Mouse (Mus musculus): ENCODE measurements at regions not wholly inside any gene's neighbourhood (a gene's known extent, or its start where the extent isn't known, plus 50 kb on each side); places are given as distances from the start of the nearest gene placed in this dataset.

- DNase-seq = peak; percentile 3 to 6
These were observed 454.3 kb upstream of the Sox11 start for GRCm38 (mm10) chr12:27796642-27797041.

DNA sequence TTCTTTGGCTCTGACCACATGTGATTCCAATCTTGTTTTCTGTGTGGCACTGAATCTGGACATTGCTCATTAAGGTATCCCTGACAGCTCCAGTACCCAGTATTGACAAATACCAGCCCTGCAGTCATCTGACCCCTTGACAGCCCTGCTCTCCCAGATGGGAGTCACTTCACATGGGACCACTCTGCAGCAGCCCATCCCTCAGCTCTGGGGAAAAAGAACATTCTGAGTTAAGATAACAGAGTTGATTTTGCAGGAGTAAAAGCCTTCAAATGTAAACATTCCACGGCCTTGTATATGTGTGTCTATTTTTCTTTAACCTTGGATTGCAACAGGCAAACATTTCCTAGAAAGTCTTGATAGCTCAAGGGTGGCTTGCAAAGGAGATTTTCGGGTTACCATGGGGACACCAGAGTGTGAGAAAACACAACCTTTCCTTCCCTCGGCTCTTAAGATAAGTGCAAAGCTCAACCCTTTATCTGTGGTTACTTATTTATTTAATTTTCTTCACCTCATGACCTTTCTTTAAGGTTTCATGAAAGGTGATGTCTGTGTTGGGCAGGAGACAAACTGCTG lies 444.4 kb upstream of the Sox11 start:
- DNase-seq = no peak

DNA sequence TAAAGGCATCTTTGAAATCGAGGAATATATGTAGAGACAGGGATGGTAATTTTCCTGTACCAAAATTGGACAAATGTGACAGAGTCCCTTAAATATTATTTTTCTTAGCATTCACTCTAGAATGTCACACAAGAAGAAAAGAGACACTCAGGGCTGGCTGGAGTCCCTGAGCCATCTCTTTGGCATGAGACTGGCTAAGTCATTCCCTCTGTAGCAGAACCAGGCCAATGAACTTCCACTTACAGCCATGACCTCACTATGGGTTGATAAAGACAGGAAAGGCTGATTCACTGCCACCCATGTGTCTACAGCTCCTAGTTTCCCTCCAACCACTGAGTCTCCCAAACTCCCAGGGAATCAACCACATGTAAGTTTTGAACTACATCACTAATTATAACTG lies 438.4 kb upstream of the Sox11 start:
- no peak for DNase-seq

DNA sequence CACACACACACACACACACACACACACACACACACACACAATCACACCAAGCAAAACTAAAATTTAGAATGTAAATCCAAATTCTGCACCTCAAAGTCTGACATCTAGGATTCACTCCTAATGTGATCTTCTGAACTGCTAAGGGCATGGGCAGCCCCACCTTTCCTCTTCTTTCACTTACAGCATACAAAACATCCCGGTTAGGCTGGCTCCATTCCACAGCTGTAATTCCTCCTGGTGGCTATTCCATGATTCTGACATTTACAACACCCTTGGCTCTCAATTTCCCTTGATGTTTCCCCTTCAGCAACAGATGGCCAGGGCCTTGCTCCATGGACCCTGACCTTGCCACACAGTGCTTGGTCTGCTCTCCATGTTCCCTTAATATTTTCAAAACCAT lies 423.6 kb upstream of the Sox11 start:
- no peak for DNase-seq

DNA sequence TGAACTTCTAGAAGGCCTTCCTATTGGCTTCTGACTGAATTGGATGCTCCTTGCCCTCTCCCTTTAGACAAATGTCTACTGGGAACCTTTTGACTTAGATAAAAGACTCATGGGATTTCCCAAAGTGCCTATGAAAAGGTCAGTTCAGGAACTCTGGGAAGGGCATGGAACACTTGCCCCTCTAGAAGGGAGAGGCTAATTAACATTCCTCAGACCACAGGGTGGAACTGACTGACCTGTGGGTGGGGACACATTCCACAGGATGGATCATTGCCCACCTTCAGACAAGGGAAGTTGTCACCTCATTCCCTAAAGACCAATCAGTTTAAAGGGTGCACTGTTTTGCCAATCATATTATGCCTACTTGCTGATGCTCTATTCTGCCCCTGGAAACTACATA lies 416.6 kb upstream of the Sox11 start:
- DNase-seq = no peak

DNA sequence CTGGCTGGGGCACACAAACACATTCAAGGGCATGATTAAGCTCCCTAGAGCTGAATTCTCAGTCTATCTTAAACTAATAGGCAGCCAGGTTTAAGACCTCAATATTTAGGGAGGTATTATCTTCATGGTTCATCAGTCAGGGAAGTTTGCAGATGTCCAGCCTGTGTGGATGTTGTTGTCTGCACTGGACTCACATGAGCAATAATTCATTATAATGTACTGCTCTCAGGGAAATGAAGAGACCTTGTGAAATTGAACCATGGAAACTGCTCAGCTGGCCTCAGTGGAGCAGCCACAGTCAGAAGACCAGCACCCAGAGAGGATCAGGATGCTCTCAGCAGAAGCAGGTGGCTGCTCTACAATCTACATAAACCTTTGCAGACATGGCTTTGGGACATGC lies 415.3 kb upstream of the Sox11 start:
- DNase-seq = peak in 1 of 2 experiments; percentile 1

DNA sequence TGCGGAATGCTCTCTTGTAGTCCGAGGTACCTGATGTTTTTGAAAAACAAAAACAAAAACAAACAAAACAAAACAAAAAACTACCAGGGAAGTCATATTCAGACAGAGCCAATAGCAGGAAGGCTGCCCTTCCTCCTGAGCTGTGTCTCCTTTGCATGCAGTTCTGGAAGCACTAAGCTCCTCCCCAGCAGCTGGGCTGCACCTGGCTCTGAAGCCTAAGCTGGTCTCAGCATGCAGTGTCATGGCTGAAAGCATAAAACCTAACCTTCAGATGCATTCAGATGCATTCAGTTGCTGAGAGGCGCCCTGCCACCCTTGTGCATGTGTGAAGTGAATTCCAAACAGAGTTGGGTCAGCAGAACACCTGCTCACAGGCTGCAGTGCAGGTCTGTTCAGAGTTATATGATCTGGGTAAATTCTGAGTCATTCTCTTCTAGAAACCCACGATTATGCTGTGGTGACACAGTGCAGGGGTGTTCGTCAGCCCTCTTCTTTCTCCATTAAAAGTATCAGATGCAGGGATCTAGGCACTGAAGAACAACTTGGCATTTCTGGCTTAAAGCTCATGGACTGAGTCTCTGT lies 382.3 kb upstream of the Sox11 start:
- DNase-seq = no peak

DNA sequence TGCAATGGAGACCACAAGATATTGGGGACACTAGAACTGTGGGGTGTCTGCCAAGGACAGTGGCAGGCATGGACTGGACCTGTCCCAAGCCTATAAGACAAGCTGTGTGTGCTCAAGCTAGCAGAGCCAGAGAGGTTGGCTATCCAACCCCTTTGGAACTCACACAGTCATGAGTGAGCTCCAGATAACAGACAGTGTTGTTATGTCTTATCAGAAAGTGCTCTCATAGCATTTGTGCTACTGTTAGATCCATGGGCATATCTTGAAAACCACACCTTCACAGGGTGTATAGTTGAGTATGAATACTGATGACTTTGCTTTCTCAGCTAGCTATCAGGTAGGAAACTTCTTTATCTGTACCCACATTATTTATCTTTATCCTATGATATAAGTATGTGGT lies 338.1 kb upstream of the Sox11 start:
- no peak for DNase-seq

- no peak for DNase-seq
These were observed 331.0 kb upstream of the Sox11 start for GRCm38 (mm10) chr12:27673404-27673803.

DNA sequence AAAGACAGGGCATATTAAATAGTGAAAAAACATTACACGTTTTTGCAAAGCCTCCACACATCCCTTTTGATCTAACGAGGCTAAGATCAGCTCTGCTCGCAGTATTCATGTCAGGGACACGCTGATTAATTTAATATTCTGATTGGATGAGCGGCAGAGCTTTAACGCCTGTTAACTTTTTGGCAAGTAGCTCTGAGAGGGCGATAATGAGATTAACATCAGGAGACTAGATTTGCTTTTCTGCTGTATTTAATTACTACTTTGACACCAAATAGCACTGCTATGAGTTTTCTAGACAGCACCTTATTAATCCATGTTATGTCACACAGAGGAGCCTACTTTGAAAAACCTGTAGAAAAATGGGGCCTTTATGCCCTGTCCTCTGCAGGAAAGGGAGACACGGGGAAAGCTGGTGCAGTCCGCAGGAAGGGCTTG lies 328.3 kb upstream of the Sox11 start:
- DNase-seq = no peak

DNA sequence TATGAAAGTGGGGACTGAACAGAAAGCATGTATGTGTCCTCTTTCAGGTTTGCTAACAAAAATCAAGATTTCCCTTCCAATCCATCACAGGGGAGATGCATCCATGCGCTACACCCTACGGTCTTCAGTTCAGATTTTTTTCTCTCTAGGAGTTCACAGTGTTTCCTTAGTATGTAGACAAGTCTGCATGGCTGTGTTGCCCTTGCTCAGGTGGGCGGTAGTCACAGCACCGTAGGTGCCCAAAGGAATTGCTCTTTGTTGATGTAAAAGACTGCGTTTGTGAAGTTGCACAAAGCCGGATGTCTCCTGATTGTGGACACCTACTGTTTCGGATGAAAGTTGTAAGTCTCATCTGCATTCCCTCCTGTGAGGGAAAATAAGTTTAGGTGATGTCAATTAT lies 327.8 kb upstream of the Sox11 start:
- DNase-seq = no peak

DNA sequence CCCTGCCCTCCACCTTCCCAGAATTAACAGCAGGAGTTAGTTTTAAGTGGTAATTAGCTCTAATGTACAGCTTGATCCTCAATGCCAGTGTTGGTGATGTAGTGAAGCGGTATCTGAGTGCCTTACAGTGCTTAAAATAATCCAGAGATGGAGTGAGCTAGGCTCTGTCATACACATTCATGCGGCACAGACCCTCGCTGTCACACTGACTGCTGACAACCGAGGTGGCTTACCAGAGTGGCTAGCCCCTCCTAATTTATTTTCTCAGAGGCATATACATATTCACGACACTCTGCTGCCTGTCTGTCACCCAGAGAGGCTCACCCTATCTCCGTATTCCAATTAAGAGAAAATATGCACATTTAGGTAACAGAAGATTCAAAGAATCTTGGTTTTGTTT lies 327.2 kb upstream of the Sox11 start:
- DNase-seq = no peak

- no peak for DNase-seq
These were observed 324.1 kb upstream of the Sox11 start for GRCm38 (mm10) chr12:27666456-27666855.

- no peak for DNase-seq
These were observed 320.8 kb upstream of the Sox11 start for GRCm38 (mm10) chr12:27663126-27663525.

DNA sequence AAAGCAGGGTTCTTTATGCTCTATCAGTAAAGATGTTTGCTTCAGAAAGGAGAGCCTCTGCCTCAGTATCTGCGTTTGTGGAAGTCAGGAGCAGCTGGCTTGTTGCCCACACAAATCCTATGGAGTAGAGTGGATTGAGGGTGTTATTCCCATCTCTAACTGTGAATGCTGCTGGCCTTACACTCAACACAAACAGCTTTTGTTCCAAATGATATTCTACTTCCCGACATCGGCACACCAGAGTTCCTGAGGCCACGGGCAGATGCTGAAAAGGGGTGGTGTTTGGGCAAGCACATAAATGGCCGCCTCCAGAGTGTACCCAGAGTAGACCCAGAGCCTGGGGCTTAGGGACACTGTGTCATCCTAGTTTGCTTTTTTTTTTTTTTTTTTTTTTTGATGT lies 320.3 kb upstream of the Sox11 start:
- no peak for DNase-seq

DNA sequence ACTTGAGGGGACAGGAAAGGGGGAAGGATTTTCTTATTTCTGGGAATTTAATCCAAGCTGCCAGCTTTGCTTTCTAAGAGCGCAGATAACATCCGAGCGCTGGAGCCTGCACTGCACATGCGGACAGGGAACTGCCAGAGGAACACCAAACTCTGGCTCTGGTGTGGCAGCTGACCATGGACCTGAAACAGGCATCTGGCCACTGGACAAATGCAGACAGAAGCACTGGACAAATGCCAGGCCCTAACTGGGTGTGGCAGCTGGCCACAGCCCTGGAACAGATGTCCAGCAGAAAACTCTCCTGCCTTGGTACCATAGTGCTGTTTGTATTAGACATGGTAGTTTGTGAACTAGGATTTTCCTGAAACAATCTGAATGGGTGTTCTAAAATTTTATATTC lies 315.2 kb upstream of the Sox11 start:
- DNase-seq = peak; percentile 11 to 38

DNA sequence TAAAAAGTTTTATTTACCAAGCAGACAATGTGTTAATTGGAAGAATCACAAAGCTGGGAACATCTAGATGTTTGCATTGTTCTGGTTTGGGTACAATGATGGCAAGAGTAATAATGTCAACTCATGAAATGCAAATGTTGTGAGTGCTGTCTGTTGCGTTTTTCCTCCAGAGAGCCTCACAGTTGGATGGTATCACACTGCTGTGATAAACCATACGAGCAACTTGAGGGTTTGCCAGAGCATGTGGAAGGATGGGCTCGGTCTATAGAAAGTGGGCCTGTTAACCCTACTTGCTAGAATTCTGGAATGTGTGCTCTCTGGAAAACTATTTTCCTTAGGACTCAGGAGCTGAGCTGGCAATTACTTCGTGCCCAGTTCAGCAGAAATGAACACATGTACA lies 311.2 kb upstream of the Sox11 start:
- DNase-seq = no peak

DNA sequence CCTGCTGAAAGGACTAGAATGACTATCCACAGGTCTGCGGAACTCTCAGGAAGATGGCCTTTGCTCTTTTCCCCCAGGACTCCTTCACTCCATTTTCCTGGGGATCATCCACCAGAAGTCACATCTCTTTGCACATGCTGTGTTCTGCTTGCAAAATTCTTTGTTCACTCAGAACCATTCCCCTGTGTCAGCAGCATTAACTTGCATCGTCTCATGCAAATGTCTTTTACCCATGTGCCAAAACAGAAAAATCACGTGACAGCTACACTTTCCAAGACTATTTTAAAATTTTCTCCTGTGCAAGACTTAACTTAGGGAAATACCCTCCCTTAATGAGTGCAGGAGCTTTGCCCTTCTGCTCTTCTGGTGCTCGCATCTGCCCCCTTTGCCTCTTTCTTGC lies 306.2 kb upstream of the Sox11 start:
- DNase-seq = no peak

- DNase-seq = no peak
These were observed 304.3 kb upstream of the Sox11 start for GRCm38 (mm10) chr12:27646497-27647307.

DNA sequence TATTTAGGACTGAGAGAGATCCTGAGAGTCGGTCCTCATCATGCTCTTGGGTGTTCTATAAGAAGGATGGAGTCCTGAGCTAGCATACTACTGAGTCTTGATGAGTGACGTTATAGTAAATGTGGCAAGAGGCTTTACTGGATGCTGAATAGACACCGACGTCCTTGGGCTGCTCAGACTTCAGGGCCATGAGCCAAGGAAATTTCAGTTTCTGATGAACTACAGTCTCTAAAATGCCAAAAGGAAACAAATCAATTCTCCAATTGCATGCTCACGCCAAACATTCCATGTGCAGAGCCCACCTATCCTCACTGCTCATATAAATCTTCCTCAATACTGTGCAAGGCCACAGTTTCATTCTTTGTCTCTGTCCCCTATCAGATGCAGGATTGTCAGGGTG lies 277.2 kb upstream of the Sox11 start:
- peak in 1 of 2 experiments; percentile 2 for DNase-seq

- no peak for DNase-seq
These were observed 261.8 kb upstream of the Sox11 start for GRCm38 (mm10) chr12:27604061-27604679.

DNA sequence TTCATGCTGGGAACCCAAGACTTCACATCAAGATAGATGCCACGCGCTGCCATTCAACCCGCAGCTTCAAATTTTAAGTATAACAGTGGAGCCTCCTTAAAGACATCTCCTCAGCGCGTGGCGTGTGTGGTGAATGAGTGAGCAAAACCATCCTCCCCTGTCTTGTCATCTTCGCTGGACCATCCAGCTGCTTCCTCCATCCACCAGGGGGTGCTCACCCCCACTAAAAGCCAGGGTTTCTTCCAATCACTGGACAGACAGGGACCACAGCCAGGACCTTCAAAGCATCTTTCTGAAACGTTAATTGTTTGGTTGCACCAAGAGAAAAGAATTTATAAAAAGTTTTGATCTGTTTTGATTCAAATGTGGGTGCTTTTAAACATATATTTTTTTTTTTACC lies 256.8 kb upstream of the Sox11 start:
- peak; percentile 27 to 82 for DNase-seq

GRCm38 (mm10) chr12:27597878-27598277 lies 255.5 kb upstream of the Sox11 start:
- DNase-seq = no peak

DNA sequence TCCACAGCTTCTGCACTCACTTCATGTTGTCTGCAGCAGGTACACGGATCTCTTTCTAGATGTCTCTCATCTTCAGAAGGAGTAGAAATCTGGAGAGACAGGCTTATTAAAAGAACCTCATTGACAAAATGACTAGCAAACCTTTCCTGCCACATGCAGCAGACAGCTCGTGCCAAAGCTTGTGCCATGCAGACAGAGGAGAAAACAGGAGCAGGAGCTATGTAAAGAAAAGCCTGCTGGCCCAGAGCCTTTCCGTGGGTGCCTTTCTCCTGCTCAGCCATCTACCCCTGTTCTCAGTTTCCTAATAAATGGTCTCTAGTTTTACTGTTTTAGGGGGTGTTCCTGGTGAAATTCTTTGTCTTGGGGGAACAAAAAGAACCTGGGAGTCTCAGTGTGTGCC lies 254.9 kb upstream of the Sox11 start:
- DNase-seq = no peak

Data from kidney, postnatal 36 days (tissue).